Mouse (Mus musculus) MEL (cell line): Measurements from ENCODE around the gene B3gnt6. TPM values are rescaled to one million over a fixed set of nuclear protein-coding genes. Genes with fewer than 3 reads are reported as not detected.

Experiments
- DNase-seq: peaks from one replicate; pipeline ENCODE4 v3.0.0; 2011; ENCODE audit warnings: low read depth, low spot score
- H3K27ac ChIP-seq: 2 replicates; pipeline ENCODE4 v1.5.1; 2012; ENCODE audit warnings: low read depth, mild to moderate bottlenecking, control low read depth, low read length, moderate library complexity; ENCODE audit not compliant: control insufficient read depth
- H3K27me3 ChIP-seq, 2 experiments: fragments of 150-350 bp in 1 of 2; sonication (generic) in 1 of 2; 2 replicates each; pipeline ENCODE4 v1.6.1; 2012; ENCODE audit warnings: low read length in 2 of 2, mild to moderate bottlenecking in 2 of 2, improper control_type of control experiment in 1 of 2, moderate library complexity in 1 of 2; ENCODE audit not compliant: insufficient read depth in 2 of 2, control insufficient read depth in 1 of 2
- H3K36me3 ChIP-seq, 2 experiments: 2 replicates each; pipeline ENCODE4 v1.6.1; 2012 to 2014; ENCODE audit warnings: low read length in 2 of 2, improper control_type of control experiment in 1 of 2, inconsistent platforms in 1 of 2, mild to moderate bottlenecking in 1 of 2; ENCODE audit not compliant: insufficient read depth in 2 of 2, control insufficient read depth in 1 of 2
- H3K4me1 ChIP-seq, 2 experiments: fragments of 150-350 bp in 1 of 2; sonication (generic) in 1 of 2; 2 replicates each; pipeline ENCODE4 v1.6.1; 2012; ENCODE audit warnings: low read length in 2 of 2, improper control_type of control experiment in 1 of 2, mild to moderate bottlenecking in 1 of 2; ENCODE audit not compliant: insufficient read depth in 2 of 2, control insufficient read depth in 1 of 2
- H3K4me3 ChIP-seq, 2 experiments: fragments of 150-350 bp in 1 of 2; sonication (generic) in 1 of 2; 2 replicates each; pipeline ENCODE4 v1.5.1; 2012; ENCODE audit warnings: low read depth in 2 of 2, low read length in 2 of 2, mild to moderate bottlenecking in 2 of 2, moderate library complexity in 2 of 2, control low read depth in 1 of 2, improper control_type of control experiment in 1 of 2; ENCODE audit not compliant: control insufficient read depth in 1 of 2, insufficient read depth in 1 of 2
- H3K79me2 ChIP-seq: 2 replicates; pipeline ENCODE4 v1.6.1; 2012; ENCODE audit warnings: mild to moderate bottlenecking, low read length, moderate library complexity; ENCODE audit not compliant: control insufficient read depth, poor library complexity, insufficient read depth
- H3K9ac ChIP-seq: 2 replicates; pipeline ENCODE4 v1.6.1; 2012; ENCODE audit warnings: low read depth, mild to moderate bottlenecking, control low read depth, low read length, moderate library complexity; ENCODE audit not compliant: control insufficient read depth, poor library complexity, severe bottlenecking
- H3K9me3 ChIP-seq: fragments of 150-350 bp; sonication (generic); replicated peaks from 2 replicates; pipeline ENCODE4 v1.6.1; 2012; ENCODE audit warnings: mild to moderate bottlenecking, low read length, improper control_type of control experiment, moderate library complexity; ENCODE audit not compliant: insufficient read depth
- CHD2 ChIP-seq: IDR thresholded peaks from 2 replicates; pipeline ENCODE4 v1.6.1; 2011; ENCODE audit warnings: low read length, improper control_type of control experiment
- CTCF ChIP-seq, 3 experiments: IDR thresholded peaks in 2 of 3; conservative IDR thresholded peaks in 1 of 3; 2 replicates each; pipeline ENCODE4 v1.5.1; 2011 to 2012; ENCODE audit warnings: low read length in 3 of 3, low read depth in 2 of 3, mild to moderate bottlenecking in 2 of 3, improper control_type of control experiment in 1 of 3, inconsistent platforms in 1 of 3, mixed read lengths in 1 of 3, moderate library complexity in 1 of 3; ENCODE audit not compliant: control insufficient read depth in 1 of 3, insufficient read depth in 1 of 3, poor library complexity in 1 of 3, severe bottlenecking in 1 of 3
- E2F4 ChIP-seq: IDR thresholded peaks from 2 replicates; pipeline ENCODE4 v1.6.1; 2011; ENCODE audit warnings: low read depth, low read length, improper control_type of control experiment, borderline replicate concordance
- ELF1 ChIP-seq: IDR thresholded peaks from 2 replicates; pipeline ENCODE4 v1.6.1; 2014; ENCODE audit warnings: low read depth, mild to moderate bottlenecking, inconsistent platforms, low read length, improper control_type of control experiment, moderate library complexity
- EP300 ChIP-seq, 2 experiments: IDR thresholded peaks; 2 replicates each; pipeline ENCODE4 v1.6.1; 2011; ENCODE audit warnings: improper control_type of control experiment in 2 of 2, low read length in 2 of 2, low read depth in 1 of 2, mild to moderate bottlenecking in 1 of 2
- ETS1 ChIP-seq: IDR thresholded peaks from 2 replicates; pipeline ENCODE4 v1.6.1; 2012; ENCODE audit warnings: low read depth, mild to moderate bottlenecking, inconsistent platforms, low read length, improper control_type of control experiment, moderate library complexity
- GABPA ChIP-seq: IDR thresholded peaks from 2 replicates; pipeline ENCODE4 v1.6.1; 2012; ENCODE audit warnings: low read depth, mild to moderate bottlenecking, inconsistent platforms, low read length, improper control_type of control experiment, moderate library complexity
- GATA1 ChIP-seq: IDR thresholded peaks from 2 replicates; pipeline ENCODE4 v1.6.1; 2011; ENCODE audit warnings: low read depth, low read length, improper control_type of control experiment
- HCFC1 ChIP-seq: IDR thresholded peaks from 2 replicates; pipeline ENCODE4 v1.6.1; 2012; ENCODE audit warnings: low read depth, mild to moderate bottlenecking, inconsistent platforms, low read length, improper control_type of control experiment, moderate library complexity
- JUND ChIP-seq: IDR thresholded peaks from 2 replicates; pipeline ENCODE4 v1.6.1; 2011; ENCODE audit warnings: low read depth, mild to moderate bottlenecking, improper control_type of control experiment, low read length
- KAT2A ChIP-seq: conservative IDR thresholded peaks from 2 replicates; pipeline ENCODE4 v1.6.1; 2012; ENCODE audit warnings: low read depth, low read length, improper control_type of control experiment, inconsistent platforms
- MAZ ChIP-seq: IDR thresholded peaks from 2 replicates; pipeline ENCODE4 v1.6.1; 2012; ENCODE audit warnings: low read depth, mild to moderate bottlenecking, inconsistent platforms, low read length, improper control_type of control experiment
- MYC ChIP-seq: IDR thresholded peaks from 2 replicates; pipeline ENCODE4 v1.6.1; 2011; ENCODE audit warnings: low read depth, mild to moderate bottlenecking, low read length, improper control_type of control experiment, moderate library complexity
- NELFE ChIP-seq: IDR thresholded peaks from 2 replicates; pipeline ENCODE4 v1.6.1; 2011; ENCODE audit warnings: low read depth, low read length, improper control_type of control experiment
- NRF1 ChIP-seq: IDR thresholded peaks from 2 replicates; pipeline ENCODE4 v1.6.1; 2014; ENCODE audit warnings: low read depth, mild to moderate bottlenecking, inconsistent platforms, low read length, improper control_type of control experiment, moderate library complexity; ENCODE audit not compliant: poor library complexity, insufficient read depth, severe bottlenecking
- RAD21 ChIP-seq: IDR thresholded peaks from 2 replicates; pipeline ENCODE4 v1.6.1; 2011; ENCODE audit warnings: mild to moderate bottlenecking, low read depth, low read length, improper control_type of control experiment
- RCOR1 ChIP-seq: IDR thresholded peaks from 2 replicates; pipeline ENCODE4 v1.6.1; 2012; ENCODE audit warnings: low read depth, mild to moderate bottlenecking, inconsistent platforms, low read length, improper control_type of control experiment
- SIN3A ChIP-seq: IDR thresholded peaks from 2 replicates; pipeline ENCODE4 v1.6.1; 2012; ENCODE audit warnings: low read length, improper control_type of control experiment, inconsistent platforms
- SMC3 ChIP-seq: IDR thresholded peaks from 2 replicates; pipeline ENCODE4 v1.6.1; 2011; ENCODE audit warnings: low read depth, low read length, improper control_type of control experiment
- TBP ChIP-seq: IDR thresholded peaks from 2 replicates; pipeline ENCODE4 v1.8.0; 2011; ENCODE audit warnings: low read depth, low read length, improper control_type of control experiment
- TCF12 ChIP-seq: IDR thresholded peaks from 2 replicates; pipeline ENCODE4 v1.6.1; 2014; ENCODE audit warnings: low read depth, mild to moderate bottlenecking, inconsistent platforms, low read length, improper control_type of control experiment, moderate library complexity
- ZC3H11A ChIP-seq: IDR thresholded peaks from 2 replicates; pipeline ENCODE4 v1.6.1; 2012; ENCODE audit warnings: low read depth, mild to moderate bottlenecking, inconsistent platforms, low read length, improper control_type of control experiment
- polyA plus RNA-seq, 2 experiments: library from polyadenylated mRNA; stranded (reverse) in 1 of 2; unstranded in 1 of 2; fragments of >175 nt in 1 of 2; fragments of >200 nt in 1 of 2; gene quantifications; 2 replicates each; pipeline versions ENCODE4 v1.2.1 to v1.2.4; 2012; ENCODE audit warnings: low replicate concordance in 2 of 2, low read depth in 1 of 2; ENCODE audit not compliant: insufficient read length in 2 of 2, insufficient read depth in 1 of 2, missing spikeins in 1 of 2
- total RNA-seq: library from RNA; depleted of rRNA; stranded (reverse); fragments of 300-350 nt; gene quantifications from 2 replicates; pipeline ENCODE4 v1.2.3, GENCODE M21; 2012

B3gnt6 gene
- total and polyA plus RNA-seq, 3 experiments, result 0.08 to 0.12 TPM; not detected in 1

- peaks cover 0 to 7% of the 10 kb centered on the region in 2 experiments; a peak in 2 of 4 replicates for H3K36me3 ChIP-seq
- no peak overlapping the region for H3K27ac ChIP-seq
- no peaks in the 10 kb centered on the region for H3K27me3 ChIP-seq
Measured at GRCm38 (mm10) chr7:98153892-98154291, 45.4 kb downstream of the B3gnt6 start.

GRCm38 (mm10) chr7:98153345-98153744 is 45.9 kb downstream of the B3gnt6 start:
- no peak overlapping the region for H3K9ac ChIP-seq
- no peaks in the 10 kb centered on the region for H3K27me3 ChIP-seq
- peaks cover 0 to 7% of the 10 kb centered on the region in 2 experiments; a peak in 2 of 4 replicates for H3K36me3 ChIP-seq
- TF ChIP-seq TCF12 (no peak), CTCF (IDR thresholded peaks at IDR 0.05 in 2 of 3, conservative IDR thresholded peaks at IDR 0.05 in 1 of 3; ENCODE audit: control insufficient read depth in 1 of 3, insufficient read depth in 1 of 3, low read depth in 2 of 3, low read length in 3 of 3, poor library complexity in 1 of 3, severe bottlenecking in 1 of 3) (peak; percentile 8 to 42 (median 27); a peak in 5 of 6 replicates)
- DNase-seq, result no peak
- no peak overlapping the region for H3K4me3 ChIP-seq
- H3K27ac ChIP-seq, result no peak overlapping the region
- H3K79me2 ChIP-seq, result no peaks in the 10 kb centered on the region
- H3K4me1 ChIP-seq, result peaks cover 0 to 20% of the 10 kb centered on the region in 2 experiments; a peak in 3 of 4 replicates
- H3K9me3 ChIP-seq, result no peaks in the 10 kb centered on the region

More at GRCm38 (mm10) chr7:98153892-98154291, 45.4 kb downstream of the B3gnt6 start:
- DNase-seq, result no peak
- H3K4me1 ChIP-seq, result peaks cover 0 to 21% of the 10 kb centered on the region in 2 experiments; a peak in 3 of 4 replicates
- H3K79me2 ChIP-seq, result no peaks in the 10 kb centered on the region
- no peak overlapping the region for H3K9ac ChIP-seq
- no peak for TF ChIP-seq JUND
- no peak for TF ChIP-seq NELFE
- TF ChIP-seq EP300 (IDR thresholded peaks at IDR 0.05; ENCODE audit: low read depth in 1 of 2, low read length in 2 of 2), result no peak
- no peak for TF ChIP-seq ZC3H11A
- no peak for TF ChIP-seq E2F4
- no peak for TF ChIP-seq SIN3A
- no peak for TF ChIP-seq TCF12
- no peak for TF ChIP-seq ELF1
- TF ChIP-seq HCFC1, result no peak
- no peak for TF ChIP-seq CTCF (IDR thresholded peaks at IDR 0.05 in 2 of 3, conservative IDR thresholded peaks at IDR 0.05 in 1 of 3; ENCODE audit: control insufficient read depth in 1 of 3, insufficient read depth in 1 of 3, low read depth in 2 of 3, low read length in 3 of 3, poor library complexity in 1 of 3, severe bottlenecking in 1 of 3)
- no peak for TF ChIP-seq GATA1
- no peak for TF ChIP-seq SMC3
- TF ChIP-seq TBP, result no peak
- no peak for TF ChIP-seq NRF1
- no peak for TF ChIP-seq MAZ
- H3K4me3 ChIP-seq, result no peak overlapping the region
- no peaks in the 10 kb centered on the region for H3K9me3 ChIP-seq

- H3K4me1 ChIP-seq, result peaks cover 0 to 16% of the 10 kb centered on the region in 2 experiments; a peak in 3 of 4 replicates
- no peaks in the 10 kb centered on the region for H3K27me3 ChIP-seq
- H3K4me3 ChIP-seq, result no peak overlapping the region
- TF ChIP-seq SMC3 (no peak), ELF1 (no peak), ETS1 (no peak), KAT2A (no peak), SIN3A (no peak), RCOR1 (no peak), GATA1 (no peak), CHD2 (no peak), GABPA (no peak), MAZ (no peak), HCFC1 (no peak), RAD21 (no peak), MYC (no peak)
- H3K9ac ChIP-seq, result no peak overlapping the region
- no peak for DNase-seq
- H3K79me2 ChIP-seq, result no peaks in the 10 kb centered on the region
- H3K36me3 ChIP-seq, result peaks cover 0 to 5% of the 10 kb centered on the region in 2 experiments; a peak in 2 of 4 replicates
- H3K9me3 ChIP-seq, result no peaks in the 10 kb centered on the region
- H3K27ac ChIP-seq, result no peak overlapping the region
Measured at GRCm38 (mm10) chr7:98152400-98152799, 46.9 kb downstream of the B3gnt6 start.
